Mouse (Mus musculus): ENCODE results near the gene Dll4. TPM values are rescaled to one million over a fixed set of nuclear protein-coding genes. Genes with fewer than 3 reads are reported as not detected.
A peak's percentile ranks its signal among the peaks of the same experiment; 100 is the strongest.

Gene Dll4
- polyA plus RNA-seq, 1 experiment from 2014 or later = 13.5 TPM

DNA sequence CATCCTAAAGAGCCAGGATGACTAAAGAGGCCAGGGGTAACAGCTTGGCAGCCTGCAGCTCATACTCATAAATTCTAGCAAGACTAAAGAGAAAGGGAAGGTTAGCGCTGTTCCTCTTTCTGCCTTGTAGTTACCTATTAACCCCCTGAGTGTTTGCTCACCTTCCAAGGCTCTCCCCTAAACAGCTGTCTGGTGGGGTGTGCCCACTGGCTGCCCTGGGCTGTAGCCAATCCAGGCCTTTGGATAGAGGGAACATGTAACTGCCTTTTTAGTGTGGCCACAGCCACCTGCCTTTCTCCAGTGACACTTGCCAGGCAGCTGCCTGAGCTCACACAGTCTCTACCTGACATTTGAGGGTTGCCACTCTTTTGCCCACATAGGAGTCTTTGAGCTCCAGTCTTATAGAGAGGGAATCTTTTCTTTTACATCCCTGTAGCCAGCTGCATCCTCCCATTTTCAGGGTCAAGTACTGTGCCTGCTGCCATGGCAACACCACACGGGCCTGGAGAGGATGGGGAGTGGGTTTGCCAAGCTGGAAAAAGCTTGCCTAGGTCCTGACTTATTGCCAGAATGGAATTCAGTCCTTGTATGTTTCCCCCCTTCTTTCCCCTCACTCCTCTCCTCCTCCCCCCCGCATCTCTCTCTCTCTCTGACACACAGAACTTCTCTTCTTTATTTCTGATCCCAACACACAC lies 3.7 kb downstream of the Dll4 start:
- H3K27me3 ChIP-seq (ENCODE audit: insufficient read depth, low read length) = peaks cover 73% of the 10 kb centered on the region
- WGBS = 42% methylated on average over 3 of the region's 3 CpGs
- peak overlapping the region; percentile 29; the same call in 1 of the 2 replicates for H3K9ac ChIP-seq (replicated peaks; ENCODE audit: low read length)
- peaks cover 34% of the 10 kb centered on the region for H3K4me1 ChIP-seq (ENCODE audit: insufficient read depth, low read length)
- peak overlapping the region; percentile 67 for H3K4me2 ChIP-seq (replicated peaks; ENCODE audit: low read depth, low read length)
- no peaks in the 10 kb centered on the region for H3K36me3 ChIP-seq (ENCODE audit: insufficient read depth, low read length)
- ATAC-seq (ENCODE audit: low FRiP score, low TSS enrichment) = no peak
- no peaks in the 10 kb centered on the region for H3K9me3 ChIP-seq (ENCODE audit: low read length)
- no peak overlapping the region for H3K27ac ChIP-seq (ENCODE audit: low read length)
- 0 out of 2 replicates have a peak overlapping the region, but pooled peaks have one; percentile 49 for H3K4me3 ChIP-seq (ENCODE audit: low read length)

DNA sequence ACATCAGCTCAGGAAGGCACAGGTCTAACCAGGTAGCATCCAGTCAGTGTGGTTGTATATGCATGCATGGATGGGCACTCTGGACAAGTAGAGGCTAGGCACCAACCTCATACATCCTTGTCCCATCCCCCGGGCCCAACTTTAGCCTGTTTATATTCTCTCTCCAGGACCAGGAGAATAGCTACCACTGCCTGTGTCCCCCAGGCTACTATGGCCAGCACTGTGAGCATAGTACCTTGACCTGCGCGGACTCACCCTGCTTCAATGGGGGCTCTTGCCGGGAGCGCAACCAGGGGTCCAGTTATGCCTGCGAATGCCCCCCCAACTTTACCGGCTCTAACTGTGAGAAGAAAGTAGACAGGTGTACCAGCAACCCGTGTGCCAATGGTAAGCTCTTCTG lies 5.2 kb downstream of the Dll4 start:
- Histone ChIP-seq H3K27me3 (ENCODE audit: insufficient read depth, low read length) (peaks cover 58% of the 10 kb centered on the region), H3K36me3 (ENCODE audit: insufficient read depth, low read length) (no peaks in the 10 kb centered on the region), H3K4me3 (ENCODE audit: low read length) (peak overlapping the region; percentile 4; the same call in 1 of the 2 replicates), H3K9me3 (ENCODE audit: low read length) (no peaks in the 10 kb centered on the region), H3K4me1 (ENCODE audit: insufficient read depth, low read length) (peaks cover 20% of the 10 kb centered on the region), H3K4me2 (replicated peaks; ENCODE audit: low read depth, low read length) (0 out of 2 replicates have a peak overlapping the region, but pooled peaks have one; percentile 17), H3K9ac (replicated peaks; ENCODE audit: low read length) (no peak overlapping the region), H3K27ac (ENCODE audit: low read length) (no peak overlapping the region)
- WGBS = 93% methylated on average over 8 of the region's 8 CpGs
- ATAC-seq (ENCODE audit: low FRiP score, low TSS enrichment) = no peak

DNA sequence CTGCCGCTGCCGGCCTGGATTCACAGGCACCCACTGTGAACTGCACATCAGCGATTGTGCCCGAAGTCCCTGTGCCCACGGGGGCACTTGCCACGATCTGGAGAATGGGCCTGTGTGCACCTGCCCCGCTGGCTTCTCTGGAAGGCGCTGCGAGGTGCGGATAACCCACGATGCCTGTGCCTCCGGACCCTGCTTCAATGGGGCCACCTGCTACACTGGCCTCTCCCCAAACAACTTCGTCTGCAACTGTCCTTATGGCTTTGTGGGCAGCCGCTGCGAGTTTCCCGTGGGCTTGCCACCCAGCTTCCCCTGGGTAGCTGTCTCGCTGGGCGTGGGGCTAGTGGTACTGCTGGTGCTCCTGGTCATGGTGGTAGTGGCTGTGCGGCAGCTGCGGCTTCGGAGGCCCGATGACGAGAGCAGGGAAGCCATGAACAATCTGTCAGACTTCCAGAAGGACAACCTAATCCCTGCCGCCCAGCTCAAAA lies 6.6 kb downstream of the Dll4 start:
- peaks cover 10% of the 10 kb centered on the region; the same call in 1 of the 2 replicates for H3K4me1 ChIP-seq (ENCODE audit: insufficient read depth, low read length)
- H3K27ac ChIP-seq (ENCODE audit: low read length) = no peak overlapping the region
- H3K4me3 ChIP-seq (ENCODE audit: low read length) = peak overlapping the region; percentile 1; the same call in 1 of the 2 replicates
- no peaks in the 10 kb centered on the region for H3K9me3 ChIP-seq (ENCODE audit: low read length)
- no peak overlapping the region for H3K9ac ChIP-seq (replicated peaks; ENCODE audit: low read length)
- no peak overlapping the region for H3K4me2 ChIP-seq (replicated peaks; ENCODE audit: low read depth, low read length)
- H3K36me3 ChIP-seq (ENCODE audit: insufficient read depth, low read length) = no peaks in the 10 kb centered on the region
- ATAC-seq (ENCODE audit: low FRiP score, low TSS enrichment) = no peak
- WGBS = 75% methylated on average over 24 of the region's 24 CpGs
- H3K27me3 ChIP-seq (ENCODE audit: insufficient read depth, low read length) = peaks cover 44% of the 10 kb centered on the region

DNA sequence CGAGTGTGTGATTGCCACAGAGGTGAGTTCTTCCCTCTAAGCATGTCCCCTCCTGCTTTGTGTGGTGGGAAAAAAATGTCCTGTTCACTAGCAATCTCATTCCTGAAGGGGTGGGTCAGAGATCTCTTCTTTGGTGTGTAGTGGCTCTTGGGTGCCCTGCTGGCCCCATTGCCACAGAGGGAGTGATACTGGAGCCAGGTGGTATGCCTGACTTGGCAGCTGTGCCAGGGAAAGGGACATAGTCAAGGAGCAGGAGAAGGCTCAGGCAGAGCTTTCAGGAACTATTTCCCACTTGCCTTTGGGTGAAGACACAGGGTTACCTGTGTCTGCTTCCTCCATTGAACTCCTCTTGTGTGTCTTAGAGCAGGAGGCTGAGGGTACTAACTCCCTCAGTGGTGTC lies 8.6 kb downstream of the Dll4 start:
- peak overlapping the region; percentile 29 for H3K4me2 ChIP-seq (replicated peaks; ENCODE audit: low read depth, low read length)
- WGBS = 41% methylated on average over 1 of the region's 1 CpGs
- peak overlapping the region; percentile 3; the same call in 1 of the 2 replicates for H3K4me3 ChIP-seq (ENCODE audit: low read length)
- peak overlapping the region; percentile 35; the same call in 1 of the 2 replicates for H3K9ac ChIP-seq (replicated peaks; ENCODE audit: low read length)
- no peaks in the 10 kb centered on the region for H3K9me3 ChIP-seq (ENCODE audit: low read length)
- ATAC-seq (ENCODE audit: low FRiP score, low TSS enrichment) = no peak
- no peak overlapping the region for H3K27ac ChIP-seq (ENCODE audit: low read length)
- H3K27me3 ChIP-seq (ENCODE audit: insufficient read depth, low read length) = peaks cover 26% of the 10 kb centered on the region
- H3K36me3 ChIP-seq (ENCODE audit: insufficient read depth, low read length) = no peaks in the 10 kb centered on the region
- H3K4me1 ChIP-seq (ENCODE audit: insufficient read depth, low read length) = peaks cover 7% of the 10 kb centered on the region; the same call in 1 of the 2 replicates

DNA sequence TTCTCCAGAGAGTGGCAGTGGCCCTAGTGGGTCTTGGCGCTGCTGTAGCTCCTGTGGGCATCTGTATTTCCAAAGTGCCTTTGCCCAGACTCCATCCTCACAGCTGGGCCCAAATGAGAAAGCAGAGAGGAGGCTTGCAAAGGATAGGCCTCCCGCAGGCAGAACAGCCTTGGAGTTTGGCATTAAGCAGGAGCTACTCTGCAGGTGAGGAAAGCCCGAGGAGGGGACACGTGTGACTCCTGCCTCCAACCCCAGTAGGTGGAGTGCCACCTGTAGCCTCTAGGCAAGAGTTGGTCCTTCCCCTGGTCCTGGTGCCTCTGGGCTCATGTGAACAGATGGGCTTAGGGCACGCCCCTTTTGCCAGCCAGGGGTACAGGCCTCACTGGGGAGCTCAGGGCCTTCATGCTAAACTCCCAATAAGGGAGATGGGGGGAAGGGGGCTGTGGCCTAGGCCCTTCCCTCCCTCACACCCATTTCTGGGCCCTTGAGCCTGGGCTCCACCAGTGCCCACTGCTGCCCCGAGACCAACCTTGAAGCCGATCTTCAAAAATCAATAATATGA lies 9.5 kb downstream of the Dll4 start:
- ATAC-seq (ENCODE audit: low FRiP score, low TSS enrichment) = no peak
- H3K4me3 ChIP-seq (ENCODE audit: low read length) = no peak overlapping the region
- H3K27ac ChIP-seq (ENCODE audit: low read length) = no peak overlapping the region
- H3K4me2 ChIP-seq (replicated peaks; ENCODE audit: low read depth, low read length) = peak overlapping the region; percentile 1; the same call in 1 of the 2 replicates
- no peak overlapping the region for H3K9ac ChIP-seq (replicated peaks; ENCODE audit: low read length)
- peaks cover 19% of the 10 kb centered on the region for H3K27me3 ChIP-seq (ENCODE audit: insufficient read depth, low read length)
- H3K36me3 ChIP-seq (ENCODE audit: insufficient read depth, low read length) = no peaks in the 10 kb centered on the region
- WGBS = 77% methylated on average over 7 of the region's 7 CpGs
- no peaks in the 10 kb centered on the region for H3K9me3 ChIP-seq (ENCODE audit: low read length)
- peaks cover 5% of the 10 kb centered on the region; the same call in 1 of the 2 replicates for H3K4me1 ChIP-seq (ENCODE audit: insufficient read depth, low read length)

DNA sequence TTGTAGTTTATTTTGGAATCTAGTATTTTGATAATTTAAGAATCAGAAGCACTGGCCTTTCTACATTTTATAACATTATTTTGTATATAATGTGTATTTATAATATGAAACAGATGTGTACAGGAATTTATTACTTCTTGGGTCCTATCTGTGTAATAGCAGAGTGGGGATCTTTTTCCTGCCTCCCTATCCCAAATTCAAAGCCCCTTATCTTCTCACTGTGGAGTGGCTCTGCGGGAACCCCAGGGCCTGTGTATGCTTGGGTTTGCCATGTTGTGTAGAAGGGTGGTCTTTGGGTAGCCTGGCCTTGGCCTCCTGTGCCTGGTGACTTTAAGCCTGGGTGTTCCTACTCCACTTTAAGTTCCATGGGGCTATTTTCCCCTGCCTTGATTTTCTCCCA lies 10.0 kb downstream of the Dll4 start:
- peak overlapping the region; percentile 61; the same call in 1 of the 2 replicates for H3K27ac ChIP-seq (ENCODE audit: low read length)
- H3K4me2 ChIP-seq (replicated peaks; ENCODE audit: low read depth, low read length) = no peak overlapping the region
- H3K36me3 ChIP-seq (ENCODE audit: insufficient read depth, low read length) = no peaks in the 10 kb centered on the region
- H3K27me3 ChIP-seq (ENCODE audit: insufficient read depth, low read length) = peaks cover 14% of the 10 kb centered on the region; the same call in 1 of the 2 replicates
- no peaks in the 10 kb centered on the region for H3K9me3 ChIP-seq (ENCODE audit: low read length)
- WGBS = 75% methylated on average over 1 of the region's 1 CpGs
- no peak overlapping the region for H3K9ac ChIP-seq (replicated peaks; ENCODE audit: low read length)
- ATAC-seq (ENCODE audit: low FRiP score, low TSS enrichment) = no peak
- H3K4me1 ChIP-seq (ENCODE audit: insufficient read depth, low read length) = peaks cover 5% of the 10 kb centered on the region; the same call in 1 of the 2 replicates
- no peak overlapping the region for H3K4me3 ChIP-seq (ENCODE audit: low read length)

DNA sequence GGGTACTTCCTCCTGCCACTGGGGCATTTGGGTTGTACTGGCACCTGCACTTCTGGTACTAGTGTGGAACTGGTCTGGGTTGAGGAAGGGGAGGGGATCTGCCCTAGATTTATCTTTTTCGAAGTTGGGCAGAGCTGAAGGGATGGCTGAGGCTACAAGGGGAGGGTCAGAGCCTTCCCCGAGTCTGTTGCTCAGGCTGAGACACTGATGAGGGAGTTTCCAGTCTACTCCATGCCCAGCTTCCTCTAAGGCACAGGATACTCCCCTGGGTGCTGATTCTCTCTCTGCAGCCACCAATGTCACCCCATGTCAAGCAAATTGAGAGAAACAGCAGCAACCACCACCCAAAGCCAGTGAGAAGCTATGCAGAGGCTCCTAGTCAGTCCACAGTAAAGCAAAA lies 10.4 kb downstream of the Dll4 start:
- no peaks in the 10 kb centered on the region for H3K36me3 ChIP-seq (ENCODE audit: insufficient read depth, low read length)
- H3K27ac ChIP-seq (ENCODE audit: low read length) = peak overlapping the region; percentile 61
- peak overlapping the region; percentile 26 for H3K4me2 ChIP-seq (replicated peaks; ENCODE audit: low read depth, low read length)
- 65% methylated on average over 2 of the region's 2 CpGs for WGBS
- no peak overlapping the region for H3K4me3 ChIP-seq (ENCODE audit: low read length)
- no peaks in the 10 kb centered on the region for H3K9me3 ChIP-seq (ENCODE audit: low read length)
- peaks cover 5% of the 10 kb centered on the region; the same call in 1 of the 2 replicates for H3K4me1 ChIP-seq (ENCODE audit: insufficient read depth, low read length)
- peak overlapping the region; percentile 14; the same call in 1 of the 2 replicates for H3K9ac ChIP-seq (replicated peaks; ENCODE audit: low read length)
- ATAC-seq (ENCODE audit: low FRiP score, low TSS enrichment) = no peak
- H3K27me3 ChIP-seq (ENCODE audit: insufficient read depth, low read length) = peaks cover 9% of the 10 kb centered on the region; the same call in 1 of the 2 replicates

DNA sequence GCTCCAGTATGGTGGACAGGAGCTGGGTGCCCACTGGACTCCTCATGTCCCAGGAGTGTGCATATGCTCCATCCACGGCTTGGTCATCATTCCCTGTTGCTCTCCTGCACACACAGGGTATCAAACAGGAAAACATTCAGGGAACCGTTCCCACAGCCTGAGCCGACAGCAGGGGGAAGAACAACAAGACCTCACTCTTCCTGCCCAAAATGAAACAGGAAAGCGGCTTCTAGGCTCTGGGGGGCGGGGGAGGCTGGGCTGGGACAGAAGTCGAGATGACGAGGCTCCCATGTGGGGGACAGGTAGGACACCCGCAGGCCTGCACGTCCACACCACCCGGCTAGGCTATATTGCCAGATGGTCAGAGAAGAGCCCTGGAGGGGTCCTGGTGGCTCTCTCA lies 10.9 kb downstream of the Dll4 start:
- Histone ChIP-seq H3K4me2 (replicated peaks; ENCODE audit: low read depth, low read length) (peak overlapping the region; percentile 26), H3K36me3 (ENCODE audit: insufficient read depth, low read length) (no peaks in the 10 kb centered on the region), H3K9ac (replicated peaks; ENCODE audit: low read length) (peak overlapping the region; percentile 14; the same call in 1 of the 2 replicates), H3K27me3 (ENCODE audit: insufficient read depth, low read length) (peaks cover 6% of the 10 kb centered on the region; the same call in 1 of the 2 replicates), H3K9me3 (ENCODE audit: low read length) (no peaks in the 10 kb centered on the region), H3K27ac (ENCODE audit: low read length) (peak overlapping the region; percentile 61), H3K4me1 (ENCODE audit: insufficient read depth, low read length) (peaks cover 5% of the 10 kb centered on the region; the same call in 1 of the 2 replicates), H3K4me3 (ENCODE audit: low read length) (no peak overlapping the region)
- peak; percentile 3; the same call in 1 of the 2 replicates for ATAC-seq (ENCODE audit: low FRiP score, low TSS enrichment)
- 61% methylated on average over 10 of the region's 10 CpGs for WGBS

DNA sequence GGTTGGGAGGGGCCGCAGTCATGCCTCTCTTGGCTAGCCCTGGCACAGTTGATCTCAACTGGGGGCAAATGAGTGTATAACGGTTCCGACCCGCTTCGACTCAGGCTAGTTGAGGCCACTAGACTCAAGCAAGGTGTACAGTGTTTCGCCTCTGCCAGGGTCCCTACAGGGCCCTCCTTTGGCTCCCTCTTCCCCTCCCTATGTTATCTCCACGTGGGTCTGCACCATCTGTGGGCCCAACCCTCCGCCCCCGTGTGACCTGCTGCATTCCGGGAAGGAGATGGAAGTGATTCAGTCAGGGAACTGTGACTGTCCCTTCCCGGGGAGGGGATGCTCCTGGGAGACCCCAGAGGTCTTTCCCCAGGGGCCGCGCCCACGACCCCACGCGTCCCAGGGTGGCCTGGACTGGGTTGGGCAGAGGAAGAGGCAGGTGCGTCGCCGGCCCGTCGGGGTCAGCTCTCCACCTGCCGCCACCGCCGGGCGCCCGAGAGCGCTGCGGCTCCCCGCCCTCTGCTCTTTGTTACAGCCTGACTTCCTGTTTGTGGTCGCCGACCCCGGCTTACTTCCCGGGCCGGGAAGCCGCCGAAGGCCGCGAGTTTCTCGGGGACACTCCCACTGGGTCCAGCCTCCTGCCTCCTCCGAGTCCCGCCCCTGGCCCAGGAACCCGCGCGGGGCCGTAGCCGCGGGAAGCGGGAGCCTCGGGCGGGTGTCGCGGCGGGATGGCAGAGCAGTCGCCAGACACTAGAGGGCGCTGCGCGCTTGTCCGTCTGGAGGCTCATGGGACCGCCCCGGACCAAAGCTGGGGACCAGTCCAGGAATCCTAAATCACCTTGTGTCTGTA lies 12.1 kb downstream of the Dll4 start:
- Histone ChIP-seq H3K4me3 (ENCODE audit: low read length) (peak overlapping the region; percentile 60), H3K27me3 (ENCODE audit: insufficient read depth, low read length) (no peaks in the 10 kb centered on the region), H3K9ac (replicated peaks; ENCODE audit: low read length) (peak overlapping the region; percentile 76), H3K4me1 (ENCODE audit: insufficient read depth, low read length) (peaks cover 5% of the 10 kb centered on the region; the same call in 1 of the 2 replicates), H3K27ac (ENCODE audit: low read length) (peak overlapping the region; percentile 61), H3K4me2 (replicated peaks; ENCODE audit: low read depth, low read length) (peak overlapping the region; percentile 74), H3K36me3 (ENCODE audit: insufficient read depth, low read length) (no peaks in the 10 kb centered on the region), H3K9me3 (ENCODE audit: low read length) (no peaks in the 10 kb centered on the region)
- peak; percentile 89 for ATAC-seq (ENCODE audit: low FRiP score, low TSS enrichment)
- 8% methylated on average over 52 of the region's 60 CpGs for whole genome bisulfite sequencing
